Mouse (Mus musculus) olfactory bulb, adult 2 months (tissue): ENCODE results near the gene Nt5c1a. TPM values are rescaled to one million over a fixed set of nuclear protein-coding genes. Genes with fewer than 3 reads are reported as not detected.
"Not testable (repeated sequence)": the region's sequence is repeated elsewhere in the genome, so short reads cannot be mapped to it uniquely, and the experiment has no call there.

Experiments
- H3K27ac ChIP-seq: fragments of 200-500 bp; 2 replicates; pipeline ENCODE4 v1.5.1; 2012; ENCODE audit warnings: low read depth, low read length; ENCODE audit not compliant: insufficient read depth
- H3K4me1 ChIP-seq: fragments of 200-500 bp; 2 replicates; pipeline ENCODE4 v1.6.1; 2012; ENCODE audit warnings: low read length; ENCODE audit not compliant: control insufficient read depth, insufficient read depth
- H3K4me3 ChIP-seq: fragments of 200-500 bp; 2 replicates; pipeline ENCODE4 v1.5.1; 2012; ENCODE audit warnings: mild to moderate bottlenecking, low read depth, low read length, moderate library complexity; ENCODE audit not compliant: insufficient read depth
- CTCF ChIP-seq: fragments of 200-500 bp; IDR thresholded peaks from 2 replicates; pipeline ENCODE4 v1.5.1; 2012; ENCODE audit warnings: low read depth, mild to moderate bottlenecking, low read length, moderate library complexity; ENCODE audit not compliant: insufficient read depth
- POLR2A ChIP-seq: fragments of 200-500 bp; IDR thresholded peaks from 2 replicates; pipeline ENCODE4 v1.6.1; 2012; ENCODE audit warnings: mild to moderate bottlenecking, low read depth, low read length, moderate library complexity; ENCODE audit not compliant: insufficient read depth
- WGBS: fragments of 180-500 bp; shearing (Covaris S2); methylation state at CpG from one replicate; pipeline ENCODE4 v1.1.7; 2018; 5-methylcytosine and 5-hydroxymethylcytosine counted together
- polyA plus RNA-seq: library from polyadenylated mRNA; stranded (reverse); fragments of >200 nt; gene quantifications from 2 replicates; pipeline ENCODE4 v1.2.4, GENCODE M21; 2012; ENCODE audit warnings: low replicate concordance; ENCODE audit not compliant: missing spikeins, insufficient read depth, insufficient read length

The Nt5c1a gene
- not detected in 2 replicates for polyA plus RNA-seq

- H3K27ac ChIP-seq, result peak within 1 kb of the TSS; percentile 61; the same call in 1 of the 2 replicates
- H3K4me1 ChIP-seq, result peaks cover 17% of the 10 kb centered on the region
- TF ChIP-seq CTCF, result no peak
- TF ChIP-seq POLR2A, result no peak
- H3K4me3 ChIP-seq, result peak within 1 kb of the TSS; percentile 61
- 4% methylated on average over 58 of the region's 58 CpGs for WGBS
These were observed at the start of gene Nt5c1a for GRCm38 (mm10) chr4:123201186-123202093. Nt5c1a (plus strand) TSS chr4:123201504.

DNA sequence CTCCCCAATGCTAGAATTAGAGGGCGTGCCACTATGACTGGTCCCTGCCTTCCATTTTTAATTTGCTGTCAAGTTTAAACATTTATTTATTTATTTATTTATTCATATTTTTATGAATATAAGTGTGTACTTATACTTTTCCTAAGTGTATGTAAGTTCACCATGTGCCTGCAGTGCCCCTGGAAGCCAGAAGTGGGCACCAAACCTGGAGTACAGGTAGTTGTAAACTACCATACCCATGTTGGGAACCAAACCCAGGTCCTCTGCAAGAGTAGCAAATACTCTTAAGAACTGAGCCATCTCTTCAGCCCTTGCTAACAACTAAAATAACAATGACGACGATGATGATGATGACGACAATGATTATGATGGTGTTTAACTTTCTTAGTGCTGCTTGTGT lies 49.3 kb upstream of the Nt5c1a start:
- no peak overlapping the region for H3K27ac ChIP-seq
- TF ChIP-seq POLR2A, result no peak
- H3K4me3 ChIP-seq, result no peak overlapping the region
- WGBS, result 83% methylated on average over 4 of the region's 4 CpGs
- no peaks in the 10 kb centered on the region; the same call in 1 of the 2 replicates for H3K4me1 ChIP-seq

- TF ChIP-seq CTCF (no peak), POLR2A (no peak)
These were observed 48.3 kb upstream of the Nt5c1a start for GRCm38 (mm10) chr4:123152976-123153375.

GRCm38 (mm10) chr4:123155004-123155403 lies 46.3 kb upstream of the Nt5c1a start:
- 10% methylated on average over 4 of the region's 4 CpGs for WGBS
- Histone ChIP-seq H3K4me3 (no peak overlapping the region), H3K27ac (no peak overlapping the region), H3K4me1 (no peaks in the 10 kb centered on the region; the same call in 1 of the 2 replicates)
- no peak for TF ChIP-seq CTCF
- TF ChIP-seq POLR2A, result no peak

More at GRCm38 (mm10) chr4:123152976-123153375, 48.3 kb upstream of the Nt5c1a start:
- WGBS, result 59% methylated on average over 5 of the region's 5 CpGs
- H3K4me3 ChIP-seq, result no peak overlapping the region
- no peaks in the 10 kb centered on the region; the same call in 1 of the 2 replicates for H3K4me1 ChIP-seq
- H3K27ac ChIP-seq, result no peak overlapping the region

- no peak for TF ChIP-seq CTCF
- no peak for TF ChIP-seq POLR2A
- Histone ChIP-seq H3K4me1 (no peaks in the 10 kb centered on the region; the same call in 1 of the 2 replicates), H3K4me3 (no peak overlapping the region), H3K27ac (no peak overlapping the region)
- 70% methylated on average over 2 of the region's 2 CpGs for WGBS
These were observed 45.9 kb upstream of the Nt5c1a start for GRCm38 (mm10) chr4:123155427-123155826.

DNA sequence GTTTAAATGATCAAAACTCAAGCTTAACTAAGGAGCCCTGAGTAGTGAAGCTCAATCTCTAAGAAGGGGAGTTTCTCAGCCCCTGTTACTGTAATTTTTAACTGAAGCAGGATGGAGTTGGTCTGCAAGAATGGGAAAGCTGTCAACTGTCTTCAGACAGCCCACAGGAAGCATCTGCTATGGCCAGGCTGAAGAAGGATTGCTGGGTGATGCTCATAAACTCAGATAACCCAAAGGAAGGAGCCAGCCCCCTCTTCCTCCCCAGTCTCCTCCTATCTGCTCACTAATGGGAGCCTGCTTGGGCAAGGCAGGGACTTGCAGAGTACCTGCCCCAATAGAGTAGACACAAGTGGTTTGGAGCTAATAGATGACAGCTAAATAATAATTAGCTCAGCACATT lies 45.5 kb upstream of the Nt5c1a start:
- no peak overlapping the region for H3K27ac ChIP-seq
- H3K4me1 ChIP-seq, result no peaks in the 10 kb centered on the region; the same call in 1 of the 2 replicates
- no peak overlapping the region for H3K4me3 ChIP-seq
- TF ChIP-seq CTCF (no peak), POLR2A (no peak)

- H3K4me1 ChIP-seq, result peaks cover 18% of the 10 kb centered on the region
- no peak overlapping the region for H3K27ac ChIP-seq
- TF ChIP-seq POLR2A (no peak), CTCF (no peak)
- H3K4me3 ChIP-seq, result no peak overlapping the region
- 85% methylated on average over 6 of the region's 6 CpGs for WGBS
These were observed 40.7 kb upstream of the Nt5c1a start for GRCm38 (mm10) chr4:123160571-123160970.

DNA sequence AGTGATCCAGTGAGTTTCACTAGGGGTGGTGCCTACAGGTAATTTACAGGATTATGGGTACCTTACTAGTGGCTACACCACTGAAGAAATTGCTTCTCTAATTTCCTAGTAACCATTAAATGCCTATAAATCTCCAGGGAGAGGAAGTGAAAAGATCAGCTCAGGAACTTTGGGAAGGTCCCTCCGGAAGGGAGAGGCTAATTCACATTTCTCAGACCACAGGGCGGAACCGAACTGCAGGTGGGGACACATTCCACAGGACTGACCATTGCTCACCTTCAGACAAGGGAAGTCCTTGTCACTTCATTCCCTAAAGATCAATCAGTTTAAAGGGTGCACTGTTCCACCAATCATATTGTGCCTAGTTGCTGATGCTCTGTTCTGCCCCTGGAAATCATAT lies 40.1 kb upstream of the Nt5c1a start:
- H3K4me3 ChIP-seq, H3K27ac ChIP-seq: not testable (repeated sequence)
- WGBS, result 89% methylated on average over 3 of the region's 3 CpGs
- H3K4me1 ChIP-seq, result peaks cover 18% of the 10 kb centered on the region

- H3K4me3 ChIP-seq, result no peak overlapping the region
- TF ChIP-seq POLR2A, result no peak
- no peak for TF ChIP-seq CTCF
- 6% methylated on average over 15 of the region's 15 CpGs for WGBS
- H3K4me1 ChIP-seq, result peaks cover 18% of the 10 kb centered on the region
- H3K27ac ChIP-seq, result peak overlapping the region; percentile 69
These were observed 38.9 kb upstream of the Nt5c1a start for GRCm38 (mm10) chr4:123162305-123162917.
